Mouse (Mus musculus) intestine, embryonic 16.5 days (tissue): ENCODE data around the gene Flt3. TPM values are rescaled to one million over a fixed set of nuclear protein-coding genes. Genes with fewer than 3 reads are reported as not detected.
A peak's percentile ranks its signal among the peaks of the same experiment; 100 is the strongest.

Experiments
- ATAC-seq: fragments of 200-750 bp; cut with Nextera tagmentation; 2 replicates; pipeline ENCODE4 v1.8.0; 2017; ENCODE audit warnings: moderate TSS enrichment, moderate library complexity
- H3K27ac ChIP-seq: fragments of 300-500 bp; sonication (generic); 2 replicates; pipeline ENCODE4 v1.5.1; 2014; ENCODE audit warnings: mild to moderate bottlenecking, low read length
- H3K27me3 ChIP-seq: fragments of 300-500 bp; sonication (generic); replicated peaks from 2 replicates; pipeline ENCODE4 v1.6.1; 2014; ENCODE audit warnings: low read length, control low read depth, mixed read lengths; ENCODE audit not compliant: control insufficient read depth, insufficient read depth
- H3K36me3 ChIP-seq: fragments of 300-500 bp; sonication (generic); 2 replicates; pipeline ENCODE4 v1.6.1; 2014; ENCODE audit warnings: low read length, control low read depth; ENCODE audit not compliant: control insufficient read depth, insufficient read depth
- H3K4me1 ChIP-seq: fragments of 300-500 bp; sonication (generic); 2 replicates; pipeline ENCODE4 v1.6.1; 2014; ENCODE audit warnings: low read length, control low read depth, mixed read lengths; ENCODE audit not compliant: control insufficient read depth, insufficient read depth
- H3K4me2 ChIP-seq: fragments of 300-500 bp; sonication (generic); 2 replicates; pipeline ENCODE4 v1.6.1; 2014; ENCODE audit warnings: low read depth, low read length, control low read depth
- H3K4me3 ChIP-seq: fragments of 300-500 bp; sonication (generic); 2 replicates; pipeline ENCODE4 v1.5.1; 2014; ENCODE audit warnings: mild to moderate bottlenecking, low read length
- H3K9ac ChIP-seq: fragments of 300-500 bp; sonication (generic); 2 replicates; pipeline ENCODE4 v1.6.1; 2014; ENCODE audit warnings: low read depth, low read length
- H3K9me3 ChIP-seq: fragments of 300-500 bp; sonication (generic); 2 replicates; pipeline ENCODE4 v1.6.1; 2016; ENCODE audit warnings: low read length, control low read depth; ENCODE audit not compliant: control insufficient read depth
- WGBS: fragments of 180-500 bp; shearing (Covaris S2); extraction: QIAGEN DNeasy Blood & Tissue Kit; methylation state at CpG from one replicate; pipeline ENCODE4 v1.1.7; 2014; 5-methylcytosine and 5-hydroxymethylcytosine counted together
- polyA plus RNA-seq: library from polyadenylated mRNA; unstranded; fragments of >200 nt; fragmentation: Nextera tagmentation; extraction: Ambion mirVana; gene quantifications from 2 replicates; pipeline ENCODE4 v1.2.1, GENCODE M21; 2015

The Flt3 gene
- polyA plus RNA-seq, 1 experiment from 2014 or later = 0.31 TPM

DNA sequence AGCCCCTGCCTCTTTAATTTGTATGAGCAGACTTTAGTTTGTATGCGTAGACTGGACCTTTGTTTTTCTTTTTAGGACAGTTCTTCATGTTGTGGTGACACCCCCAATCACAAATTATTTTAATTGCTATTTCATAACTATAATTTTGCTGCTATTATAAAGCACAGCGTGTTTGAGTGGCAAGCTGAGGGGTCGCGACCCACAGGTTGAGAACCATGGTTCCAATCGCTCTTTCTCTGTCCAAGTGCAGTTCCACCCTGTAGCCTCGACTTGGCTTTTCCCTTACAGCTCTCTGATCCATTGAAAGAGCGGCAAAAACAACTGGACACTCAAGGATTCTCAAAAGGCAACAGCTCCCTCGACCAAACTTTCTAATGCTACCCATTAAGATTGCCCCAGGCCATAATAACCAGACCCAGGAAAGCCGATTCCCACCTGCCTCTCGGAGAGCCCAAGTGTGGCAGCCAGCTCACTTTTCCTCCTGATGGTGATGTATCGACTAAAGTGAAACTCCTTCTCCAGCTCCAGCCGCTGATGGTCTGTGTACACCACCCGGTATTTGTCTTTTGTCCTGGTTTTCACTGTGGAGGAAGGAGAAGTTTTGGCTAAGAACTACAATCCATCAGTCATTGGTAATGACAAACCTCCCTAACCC lies 97.4 kb downstream of the Flt3 start:
- 7% methylated on average over 13 of the region's 13 CpGs for WGBS
- peak overlapping the region; percentile 92 for H3K9ac ChIP-seq
- no peaks in the 10 kb centered on the region for H3K36me3 ChIP-seq
- H3K4me3 ChIP-seq = peak overlapping the region; percentile 68
- no peak for ATAC-seq
- peak overlapping the region; percentile 69 for H3K4me2 ChIP-seq
- H3K4me1 ChIP-seq = peaks cover 8% of the 10 kb centered on the region; the same call in 1 of the 2 replicates
- H3K9me3 ChIP-seq = no peaks in the 10 kb centered on the region
- H3K27me3 ChIP-seq = peaks cover 58% of the 10 kb centered on the region
- peak overlapping the region; percentile 80 for H3K27ac ChIP-seq

DNA sequence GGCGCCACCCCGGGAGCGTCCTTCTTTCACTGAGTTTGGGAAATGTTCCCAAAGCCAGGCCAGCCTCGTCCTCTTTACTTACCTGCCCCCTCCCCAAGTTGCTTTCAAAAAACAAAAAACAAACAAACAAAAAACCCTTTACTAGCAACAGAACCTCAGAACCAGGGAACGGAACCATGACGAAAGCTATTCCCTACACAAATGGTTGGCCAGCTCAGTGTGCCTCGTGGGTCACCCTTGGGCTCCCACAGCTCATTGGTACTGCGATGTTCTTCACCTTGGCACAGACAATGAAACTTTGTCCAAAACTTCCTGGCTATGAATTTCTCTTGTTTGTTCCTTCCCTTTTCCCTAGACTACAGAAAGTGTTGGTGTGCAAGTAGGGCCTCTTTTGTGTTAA lies 98.1 kb downstream of the Flt3 start:
- Histone ChIP-seq H3K9ac (peak overlapping the region; percentile 92), H3K27me3 (peaks cover 55% of the 10 kb centered on the region), H3K36me3 (no peaks in the 10 kb centered on the region), H3K4me3 (peak overlapping the region; percentile 68), H3K4me2 (peak overlapping the region; percentile 69), H3K9me3 (no peaks in the 10 kb centered on the region), H3K4me1 (peaks cover 8% of the 10 kb centered on the region; the same call in 1 of the 2 replicates), H3K27ac (peak overlapping the region; percentile 80)
- 15% methylated on average over 8 of the region's 8 CpGs for WGBS
- ATAC-seq = no peak

DNA sequence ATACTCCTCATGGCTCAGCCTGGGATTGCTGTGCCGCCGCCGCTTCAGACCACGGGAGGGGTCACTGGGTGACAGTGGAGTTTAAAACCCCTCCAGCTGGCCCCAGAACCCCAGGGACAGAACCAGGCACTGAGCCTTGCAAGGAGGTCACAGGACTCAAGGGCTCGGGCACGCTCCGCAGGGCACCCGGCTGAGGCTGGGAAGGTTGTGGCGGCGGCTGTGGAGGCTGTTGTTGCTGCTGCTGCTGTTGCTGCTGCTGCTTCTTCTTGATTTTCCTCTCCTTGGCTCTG lies 98.6 kb downstream of the Flt3 start:
- H3K27ac ChIP-seq = peak overlapping the region; percentile 80
- no peaks in the 10 kb centered on the region for H3K9me3 ChIP-seq
- WGBS = 5% methylated on average over 10 of the region's 10 CpGs
- no peak for ATAC-seq
- no peaks in the 10 kb centered on the region for H3K36me3 ChIP-seq
- H3K4me1 ChIP-seq = peaks cover 8% of the 10 kb centered on the region; the same call in 1 of the 2 replicates
- H3K4me3 ChIP-seq = peak overlapping the region; percentile 68
- H3K4me2 ChIP-seq = peak overlapping the region; percentile 69
- H3K27me3 ChIP-seq = peaks cover 51% of the 10 kb centered on the region
- H3K9ac ChIP-seq = peak overlapping the region; percentile 92

DNA sequence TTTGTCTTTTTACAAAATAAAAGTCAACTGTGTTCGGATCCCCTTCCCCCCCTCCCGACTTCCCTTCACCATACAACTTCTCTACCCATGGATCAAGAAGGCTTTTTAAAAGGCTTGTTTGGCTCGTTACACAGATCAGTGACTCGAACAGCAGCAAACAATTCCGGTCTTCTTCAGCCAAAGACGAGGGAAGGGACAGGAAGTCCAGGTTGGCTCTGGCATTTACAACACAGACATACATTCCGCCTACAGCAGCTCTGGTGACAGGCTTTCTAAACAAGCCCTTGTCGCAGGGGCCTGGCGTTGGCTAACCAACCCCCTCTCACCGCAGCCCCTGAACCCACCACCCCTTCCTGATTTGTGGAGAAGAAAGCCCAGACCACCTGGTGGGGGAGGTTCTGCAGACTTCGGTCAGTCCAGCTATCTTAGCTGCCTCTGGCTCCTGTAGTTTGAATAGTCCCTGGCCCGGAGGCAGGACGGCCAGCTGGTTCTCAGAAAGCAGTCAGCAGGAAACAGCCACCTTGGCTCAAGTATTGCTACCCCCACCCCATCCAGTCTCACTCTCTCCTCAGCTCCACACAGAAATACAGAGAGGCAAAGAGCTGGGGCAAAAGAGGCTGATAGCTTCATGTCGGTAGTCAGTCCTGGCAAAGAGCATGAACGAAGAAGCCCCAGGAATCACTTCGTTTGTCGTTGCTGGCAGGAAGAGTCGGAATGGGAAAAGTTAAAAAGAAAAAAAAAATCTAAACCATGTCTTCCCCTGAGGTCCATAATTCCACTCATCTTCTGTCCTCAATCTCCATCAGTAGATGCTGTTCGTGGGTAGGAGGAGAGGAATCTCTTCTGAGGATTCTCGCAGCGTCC lies 99.1 kb downstream of the Flt3 start:
- Histone ChIP-seq H3K4me3 (peak overlapping the region; percentile 68), H3K4me2 (peak overlapping the region; percentile 69), H3K27ac (peak overlapping the region; percentile 80), H3K9me3 (no peaks in the 10 kb centered on the region), H3K27me3 (peaks cover 46% of the 10 kb centered on the region), H3K9ac (peak overlapping the region; percentile 92), H3K36me3 (no peaks in the 10 kb centered on the region), H3K4me1 (0 out of 2 replicates have a peak, but pooled peaks cover 6% of the 10 kb centered on the region)
- no peak for ATAC-seq
- 3% methylated on average over 21 of the region's 21 CpGs for WGBS

DNA sequence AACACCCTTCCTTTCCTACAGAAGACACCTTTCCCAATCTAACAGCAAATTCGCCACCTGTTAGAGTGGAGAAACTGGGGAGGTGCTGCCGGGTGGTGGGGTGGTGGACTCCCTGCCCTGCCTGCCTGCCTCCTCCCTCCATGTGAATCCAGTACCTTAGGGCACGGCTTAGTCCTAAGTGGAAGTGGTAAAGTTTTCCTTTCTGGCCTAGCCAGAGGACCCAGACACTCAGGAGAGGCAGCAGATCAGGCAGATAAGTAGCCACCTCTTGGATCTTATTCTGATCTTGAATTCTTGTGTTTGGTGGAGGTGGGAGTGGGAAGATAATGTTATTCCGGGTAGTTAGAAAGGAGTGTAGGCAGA lies 100.3 kb downstream of the Flt3 start:
- 0 out of 2 replicates have a peak, but pooled peaks cover 6% of the 10 kb centered on the region for H3K4me1 ChIP-seq
- peak overlapping the region; percentile 69 for H3K4me2 ChIP-seq
- H3K4me3 ChIP-seq = peak overlapping the region; percentile 68
- H3K9ac ChIP-seq = peak overlapping the region; percentile 92
- H3K9me3 ChIP-seq = no peaks in the 10 kb centered on the region
- peak; percentile 76 for ATAC-seq
- H3K27me3 ChIP-seq = peaks cover 38% of the 10 kb centered on the region
- H3K27ac ChIP-seq = peak overlapping the region; percentile 80
- 10% methylated on average over 4 of the region's 4 CpGs for WGBS
- H3K36me3 ChIP-seq = no peaks in the 10 kb centered on the region

DNA sequence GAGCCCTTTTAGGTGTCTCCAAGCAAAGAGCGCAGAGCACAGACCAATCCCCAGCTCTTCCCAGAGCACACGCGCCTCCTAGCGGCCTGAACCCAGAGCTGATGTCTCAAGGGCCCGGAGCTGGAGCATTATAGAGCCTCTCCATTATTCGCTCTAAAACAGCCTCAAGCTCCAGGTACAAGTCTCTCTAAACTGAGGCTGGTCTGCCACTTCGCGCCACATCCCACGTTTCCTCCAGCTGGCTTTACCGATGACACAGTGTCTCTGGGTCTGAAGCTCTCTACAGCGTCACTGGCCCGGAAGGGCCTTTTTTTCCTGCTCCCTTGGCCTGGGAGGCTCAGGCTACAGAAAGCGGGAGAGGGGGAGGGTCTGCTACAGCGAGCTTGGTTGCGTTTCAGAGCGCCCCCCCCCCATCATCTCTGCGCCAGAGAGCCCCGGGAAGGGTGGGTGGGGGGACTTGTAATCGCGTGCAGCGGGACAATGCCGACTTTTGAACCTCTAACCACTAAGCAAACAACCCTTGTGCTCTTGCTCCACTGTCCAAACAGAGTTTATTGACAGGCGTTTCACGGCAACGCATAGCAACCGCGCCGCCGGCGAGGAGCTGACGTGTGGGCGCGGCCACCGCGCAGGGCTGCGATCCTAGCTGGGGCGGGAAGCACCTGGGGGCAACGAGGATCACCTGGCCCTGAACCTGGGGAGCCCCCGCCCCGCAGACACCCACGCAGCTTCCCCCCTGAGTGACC lies 100.9 kb downstream of the Flt3 start:
- peak overlapping the region; percentile 68 for H3K4me3 ChIP-seq
- 2% methylated on average over 40 of the region's 41 CpGs for whole genome bisulfite sequencing
- H3K4me2 ChIP-seq = peak overlapping the region; percentile 69
- peak overlapping the region; percentile 92 for H3K9ac ChIP-seq
- H3K4me1 ChIP-seq = 0 out of 2 replicates have a peak, but pooled peaks cover 6% of the 10 kb centered on the region
- ATAC-seq = peak; percentile 93
- H3K9me3 ChIP-seq = no peaks in the 10 kb centered on the region
- H3K27me3 ChIP-seq = peaks cover 32% of the 10 kb centered on the region
- H3K36me3 ChIP-seq = no peaks in the 10 kb centered on the region
- H3K27ac ChIP-seq = peak overlapping the region; percentile 80

DNA sequence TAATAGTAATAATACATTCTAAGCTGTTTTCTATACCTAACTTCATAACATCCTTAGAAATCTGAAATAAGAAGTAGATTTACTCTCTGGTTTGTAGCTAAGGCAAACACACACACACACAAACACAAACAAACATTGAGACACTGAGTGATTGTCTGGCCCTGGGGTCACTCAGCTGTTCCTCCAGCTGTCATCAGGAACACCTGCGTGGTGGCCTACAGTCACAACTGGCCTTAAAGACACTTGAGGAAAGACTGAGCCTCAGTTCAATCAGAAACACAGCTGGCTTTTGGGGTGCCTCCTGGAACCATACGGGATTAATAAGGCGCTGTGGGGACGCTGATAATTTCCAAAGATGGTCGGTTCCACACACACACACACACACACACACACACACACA lies 103.0 kb downstream of the Flt3 start:
- Histone ChIP-seq H3K27me3 (peaks cover 21% of the 10 kb centered on the region), H3K27ac (no peak overlapping the region), H3K36me3 (no peaks in the 10 kb centered on the region), H3K4me2 (no peak overlapping the region), H3K4me3 (no peak overlapping the region), H3K9me3 (no peaks in the 10 kb centered on the region), H3K4me1 (peaks cover 12% of the 10 kb centered on the region), H3K9ac (no peak overlapping the region)
- 66% methylated on average over 5 of the region's 5 CpGs for WGBS
- no peak for ATAC-seq

DNA sequence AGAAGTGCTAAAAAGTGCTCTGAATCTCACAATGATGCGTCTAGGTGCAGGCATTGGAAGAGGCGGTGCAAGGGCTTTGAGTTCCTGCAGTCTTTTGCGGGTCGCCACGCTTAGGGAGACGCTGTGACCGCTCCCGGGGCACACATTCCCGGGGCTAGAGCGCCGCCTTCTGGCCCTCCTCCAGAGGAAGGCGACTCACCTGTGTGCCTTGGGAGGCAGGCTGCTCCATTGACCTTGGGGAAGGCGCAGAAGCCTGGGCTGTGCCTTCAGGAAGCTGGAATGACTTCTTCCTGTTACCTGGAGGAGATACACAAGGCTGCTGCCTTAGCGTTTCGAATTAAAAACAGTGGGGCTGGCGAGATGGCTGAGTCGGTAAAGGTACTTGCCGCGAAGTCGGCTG lies 106.2 kb downstream of the Flt3 start:
- Histone ChIP-seq H3K27ac (no peak overlapping the region), H3K4me2 (no peak overlapping the region; the same call in 1 of the 2 replicates)
- WGBS = 19% methylated on average over 20 of the region's 20 CpGs

More for the DNA sequence above, 106.2 kb downstream of the Flt3 start:
- H3K27me3 ChIP-seq = peaks cover 9% of the 10 kb centered on the region; the same call in 1 of the 2 replicates
- no peak overlapping the region for H3K9ac ChIP-seq
- H3K4me3 ChIP-seq = no peak overlapping the region
- H3K9me3 ChIP-seq = no peaks in the 10 kb centered on the region
- peaks cover 11% of the 10 kb centered on the region for H3K4me1 ChIP-seq
- H3K36me3 ChIP-seq = no peaks in the 10 kb centered on the region
- ATAC-seq = peak; percentile 49
